Mouse (Mus musculus) neutrophil, adult 5-6 weeks (primary cell): ENCODE results near the gene Gm5767. TPM values are rescaled to one million over a fixed set of nuclear protein-coding genes. Genes with fewer than 3 reads are reported as not detected.
A peak's percentile ranks its signal among the peaks of the same experiment; 100 is the strongest.

Experiments used
- ATAC-seq: fragments of 151-379, 151-347 bp; 2 replicates; pipeline ENCODE4 v1.8.0; 2017; ENCODE audit warnings: mild to moderate bottlenecking, moderate TSS enrichment; ENCODE audit not compliant: insufficient number of reproducible peaks, poor library complexity, low FRiP score, severe bottlenecking; ENCODE audit errors: extremely low read depth
- total RNA-seq: library from RNA; stranded (forward); fragments of 200-1000 nt; gene quantifications from 2 replicates; pipeline ENCODE4 v1.2.3, GENCODE M21; 2017

Gene Gm5767
- not detected in 2 replicates for total RNA-seq

- no peak for ATAC-seq
Observed at GRCm38 (mm10) chr16:8680470-8680869, at the start of gene Gm5767. TSS of gene Gm5767 (plus strand) at chr16:8680770.

- no peak for ATAC-seq
Observed at GRCm38 (mm10) chr16:8631428-8631827, 49.1 kb upstream of the Gm5767 start.

GRCm38 (mm10) chr16:8636867-8637216 lies 43.7 kb upstream of the Gm5767 start:
- 0 out of 2 replicates have a peak, but pooled peaks have one; percentile 14 for ATAC-seq

- peak; percentile 43 for ATAC-seq
Observed at GRCm38 (mm10) chr16:8637217-8638051, 43.1 kb upstream of the Gm5767 start, which contains the start of the genes Pmm2 and Tmem186. TSS of gene Pmm2 (plus strand) at chr16:8637674. TSS of gene Tmem186 (minus strand) at chr16:8637712.

GRCm38 (mm10) chr16:8638131-8638530 lies 42.4 kb upstream of the Gm5767 start:
- no peak for ATAC-seq

- ATAC-seq: no peak
Observed at GRCm38 (mm10) chr16:8639466-8640191, 40.9 kb upstream of the Gm5767 start.

- ATAC-seq: peak; percentile 93
Observed at GRCm38 (mm10) chr16:8643855-8644254, 36.7 kb upstream of the Gm5767 start.

GRCm38 (mm10) chr16:8645546-8645945 lies 35.0 kb upstream of the Gm5767 start:
- ATAC-seq: no peak

- no peak for ATAC-seq
Observed at GRCm38 (mm10) chr16:8650007-8650406, 30.6 kb upstream of the Gm5767 start.

GRCm38 (mm10) chr16:8655108-8655507 lies 25.5 kb upstream of the Gm5767 start:
- ATAC-seq: no peak

- ATAC-seq: no peak
Observed at GRCm38 (mm10) chr16:8655599-8655998, 25.0 kb upstream of the Gm5767 start.

GRCm38 (mm10) chr16:8656256-8656655 lies 24.3 kb upstream of the Gm5767 start:
- no peak for ATAC-seq

GRCm38 (mm10) chr16:8658349-8658748 lies 22.2 kb upstream of the Gm5767 start:
- no peak for ATAC-seq

GRCm38 (mm10) chr16:8658764-8659163 lies 21.8 kb upstream of the Gm5767 start:
- ATAC-seq: no peak

GRCm38 (mm10) chr16:8663022-8663421 lies 17.5 kb upstream of the Gm5767 start:
- no peak for ATAC-seq

- ATAC-seq: no peak
Observed at GRCm38 (mm10) chr16:8663606-8664539, 16.7 kb upstream of the Gm5767 start.

- ATAC-seq: no peak
Observed at GRCm38 (mm10) chr16:8665367-8665766, 15.2 kb upstream of the Gm5767 start.

- peak; percentile 25; the same call in 1 of the 2 replicates for ATAC-seq
Observed at GRCm38 (mm10) chr16:8666452-8666851, 14.1 kb upstream of the Gm5767 start.

- ATAC-seq: peak; percentile 45
Observed at GRCm38 (mm10) chr16:8667261-8667660, 13.3 kb upstream of the Gm5767 start.
